Comparison of ENCODE assay signal across 10 mouse cellular contexts in genomic region chr14:32463211-32464040, GRCm38 (mm10). TPM values are rescaled to one million over a fixed set of nuclear protein-coding genes. Genes with fewer than 3 reads are reported as not detected.
DNase-seq lines count a peak whose midpoint lies in the region; ATAC-seq and TF ChIP-seq lines count a peak whose summit lies in the region.
"Had no signal": no experiment of that assay in that cellular context is flagged by ENCODE, and none has a peak within 500 bp of the region (broad histone marks: within the 10 kb centered on the region; RNA-seq: fewer than 3 reads in every experiment).

No protein-coding gene starts in this region.

- DNase-seq in stomach, postnatal 0 days (ENCODE audit: low spot score): no peak
- no peak for DNase-seq in forebrain, embryonic 11.5 days (ENCODE audit: low spot score)
- DNase-seq in left cerebral cortex, adult 2 months (ENCODE audit: extremely low spot score in 1 of 2, low spot score in 2 of 2): no peak
- DNase-seq in adrenal gland, postnatal 14 days: no peak
- DNase-seq in spleen, postnatal 36 days (ENCODE audit: low spot score in 2 of 2): no peak
- DNase-seq: kidney, adult 9 months had no signal

- peak overlapping the region; percentile 63; the same call in 1 of the 2 replicates for H3K4me2 ChIP-seq in stomach, embryonic 14.5 days (replicated peaks; ENCODE audit: low read depth, low read length)
- H3K4me2 ChIP-seq in stomach, postnatal 0 days (replicated peaks; ENCODE audit: low read depth): no peak overlapping the region
- peak overlapping the region; percentile 27 for H3K4me2 ChIP-seq in forebrain, embryonic 11.5 days (ENCODE audit: low read depth, low read length, severe bottlenecking)
- H3K4me2 ChIP-seq in limb, embryonic 13.5 days (replicated peaks): peak overlapping the region; percentile 74
- peak overlapping the region; percentile 69 for H3K4me2 ChIP-seq in stomach, embryonic 15.5 days

- TF ChIP-seq CTCF in stomach, postnatal 0 days (IDR thresholded peaks at IDR 0.05; ENCODE audit: low read depth): no peak
- TF ChIP-seq CTCF in left cerebral cortex, adult 2 months (IDR thresholded peaks at IDR 0.05): no peak; the same call in 1 of the 2 replicates

- ATAC-seq in stomach, embryonic 14.5 days (ENCODE audit: insufficient number of reproducible peaks, insufficient read depth, low FRiP score, low read depth): no peak
- no peak for ATAC-seq in stomach, postnatal 0 days (ENCODE audit: low FRiP score, low TSS enrichment)
- ATAC-seq in forebrain, embryonic 11.5 days (replicated peaks; ENCODE audit: low FRiP score): no peak
- no peak for ATAC-seq in limb, embryonic 13.5 days (ENCODE audit: low FRiP score, low read depth)
- no peak for ATAC-seq in stomach, embryonic 15.5 days (ENCODE audit: insufficient read depth, low FRiP score, low read depth)

- peak overlapping the region; percentile 35 for H3K4me3 ChIP-seq in stomach, embryonic 14.5 days (ENCODE audit: low read depth, low read length)
- H3K4me3 ChIP-seq in stomach, postnatal 0 days (ENCODE audit: low read depth, low read length): no peak overlapping the region
- H3K4me3 ChIP-seq in forebrain, embryonic 11.5 days (ENCODE audit: low read depth, low read length): no peak overlapping the region
- peak overlapping the region; percentile 44 for H3K4me3 ChIP-seq in limb, embryonic 13.5 days
- peak overlapping the region; percentile 34 for H3K4me3 ChIP-seq in stomach, embryonic 15.5 days (replicated peaks)
- H3K4me3 ChIP-seq in left cerebral cortex, adult 2 months: no peak overlapping the region

- no peak overlapping the region for H3K27ac ChIP-seq in stomach, embryonic 14.5 days (ENCODE audit: low read length)
- no peak overlapping the region for H3K27ac ChIP-seq in stomach, postnatal 0 days (replicated peaks)
- H3K27ac ChIP-seq in forebrain, embryonic 11.5 days (ENCODE audit: low read depth, low read length): no peak overlapping the region
- H3K27ac ChIP-seq in limb, embryonic 13.5 days: no peak overlapping the region
- no peak overlapping the region for H3K27ac ChIP-seq in stomach, embryonic 15.5 days
- no peak overlapping the region for H3K27ac ChIP-seq in left cerebral cortex, adult 2 months
- H3K27ac ChIP-seq: lung, embryonic 15.5 days had no signal

- H3K4me1 ChIP-seq in stomach, embryonic 14.5 days (ENCODE audit: control insufficient read depth, insufficient read depth, low read length): 0 out of 2 replicates have a peak, but pooled peaks cover 3% of the 10 kb centered on the region
- H3K4me1 ChIP-seq in stomach, postnatal 0 days (replicated peaks; ENCODE audit: control insufficient read depth, insufficient read depth): no peaks in the 10 kb centered on the region
- H3K4me1 ChIP-seq in forebrain, embryonic 11.5 days (replicated peaks; ENCODE audit: control insufficient read depth, insufficient read depth, low read length): peaks cover 12% of the 10 kb centered on the region
- peaks cover 29% of the 10 kb centered on the region for H3K4me1 ChIP-seq in limb, embryonic 13.5 days
- peaks cover 28% of the 10 kb centered on the region for H3K4me1 ChIP-seq in stomach, embryonic 15.5 days

- WGBS in stomach, embryonic 14.5 days: 4% methylated on average over 74 of the region's 74 CpGs
- WGBS in stomach, postnatal 0 days: 3% methylated on average over 74 of the region's 74 CpGs
- 3% methylated on average over 74 of the region's 74 CpGs for WGBS in forebrain, embryonic 11.5 days
- WGBS in limb, embryonic 13.5 days: 4% methylated on average over 74 of the region's 74 CpGs
- 3% methylated on average over 74 of the region's 74 CpGs for WGBS in stomach, embryonic 15.5 days

- H3K27me3 ChIP-seq in stomach, embryonic 14.5 days (ENCODE audit: control insufficient read depth, insufficient read depth, low read length): peaks cover 67% of the 10 kb centered on the region
- peaks cover 27% of the 10 kb centered on the region for H3K27me3 ChIP-seq in stomach, postnatal 0 days (ENCODE audit: control insufficient read depth, insufficient read depth, low read length)
- H3K27me3 ChIP-seq in forebrain, embryonic 11.5 days (ENCODE audit: control insufficient read depth, insufficient read depth, low read length): peaks cover 87% of the 10 kb centered on the region
- H3K27me3 ChIP-seq in limb, embryonic 13.5 days: peaks cover 97% of the 10 kb centered on the region
- peaks cover 86% of the 10 kb centered on the region for H3K27me3 ChIP-seq in stomach, embryonic 15.5 days (replicated peaks)

- no peak overlapping the region for H3K9ac ChIP-seq in stomach, embryonic 14.5 days (replicated peaks; ENCODE audit: low read depth, low read length)
- no peak overlapping the region for H3K9ac ChIP-seq in stomach, postnatal 0 days (ENCODE audit: low read length)
- no peak overlapping the region for H3K9ac ChIP-seq in forebrain, embryonic 11.5 days (ENCODE audit: low read length)
- H3K9ac ChIP-seq in limb, embryonic 13.5 days: no peak overlapping the region
- H3K9ac ChIP-seq in stomach, embryonic 15.5 days: no peak overlapping the region
- H3K9ac ChIP-seq: lung, embryonic 15.5 days had no signal

- intact Hi-C loops in left cerebral cortex, adult 2 months (cut with DNase I): no loop called here

- no peak for TF ChIP-seq EP300 in stomach, postnatal 0 days (optimal IDR thresholded peaks at IDR 0.05)

- H3K9me3 ChIP-seq in stomach, embryonic 14.5 days (ENCODE audit: control insufficient read depth, low read depth, low read length): no peaks in the 10 kb centered on the region
- no peaks in the 10 kb centered on the region for H3K9me3 ChIP-seq in stomach, postnatal 0 days (ENCODE audit: control insufficient read depth, low read length)
- no peaks in the 10 kb centered on the region for H3K9me3 ChIP-seq in forebrain, embryonic 11.5 days (ENCODE audit: control insufficient read depth, low read length)
- H3K9me3 ChIP-seq in limb, embryonic 13.5 days: no peaks in the 10 kb centered on the region
- no peaks in the 10 kb centered on the region for H3K9me3 ChIP-seq in stomach, embryonic 15.5 days
- H3K9me3 ChIP-seq: lung, embryonic 15.5 days had no signal

- no peaks in the 10 kb centered on the region for H3K36me3 ChIP-seq in stomach, embryonic 14.5 days (ENCODE audit: control insufficient read depth, insufficient read depth, low read length)
- no peaks in the 10 kb centered on the region for H3K36me3 ChIP-seq in stomach, postnatal 0 days (ENCODE audit: control insufficient read depth, insufficient read depth, low read length)
- no peaks in the 10 kb centered on the region for H3K36me3 ChIP-seq in forebrain, embryonic 11.5 days (ENCODE audit: control insufficient read depth, insufficient read depth, low read length)
- no peaks in the 10 kb centered on the region for H3K36me3 ChIP-seq in limb, embryonic 13.5 days
- no peaks in the 10 kb centered on the region for H3K36me3 ChIP-seq in stomach, embryonic 15.5 days
- H3K36me3 ChIP-seq: lung, embryonic 15.5 days had no signal

RNA-seq across cellular contexts. Expression of gene Slc18a3, which starts 1.2 kb away (rescaled TPM):
- polyA plus RNA-seq in stomach, embryonic 14.5 days (2014; fragmentation: Nextera tagmentation; extraction: Ambion mirVana): 4.9 and 5.5 TPM in 2 replicates
- polyA plus RNA-seq in stomach, postnatal 0 days (2015; fragmentation: Nextera tagmentation; extraction: Ambion mirVana): 3.8 and 3.9 TPM in 2 replicates
- 0.12 and 0.15 TPM in 2 replicates for polyA plus RNA-seq in forebrain, embryonic 11.5 days (2014; fragmentation: Nextera tagmentation; extraction: Ambion mirVana)
- 0.09 TPM in 1 of 2 replicates, not detected in the other for polyA plus RNA-seq in limb, embryonic 13.5 days (2015; fragmentation: Nextera tagmentation; extraction: Ambion mirVana)
- polyA plus RNA-seq in stomach, embryonic 15.5 days (2015; fragmentation: Nextera tagmentation; extraction: Ambion mirVana): 6.3 and 6.9 TPM in 2 replicates
- total RNA-seq in left cerebral cortex, adult 2 months (2021): 1 to 10 TPM in 1 of 2 experiments, under 1 TPM in 1; 0.77 to 1.1 TPM
- not detected in 2 replicates for total RNA-seq in adrenal gland, postnatal 14 days (2021)

RNA-seq across cellular contexts. Expression of gene Chat, which starts 2.4 kb away (rescaled TPM):
- polyA plus RNA-seq in stomach, embryonic 14.5 days (2014; fragmentation: Nextera tagmentation; extraction: Ambion mirVana): 0.66 and 0.90 TPM in 2 replicates
- polyA plus RNA-seq in stomach, postnatal 0 days (2015; fragmentation: Nextera tagmentation; extraction: Ambion mirVana): 0.17 and 0.30 TPM in 2 replicates
- polyA plus RNA-seq in forebrain, embryonic 11.5 days (2014; fragmentation: Nextera tagmentation; extraction: Ambion mirVana): not detected in 2 replicates
- not detected in 2 replicates for polyA plus RNA-seq in limb, embryonic 13.5 days (2015; fragmentation: Nextera tagmentation; extraction: Ambion mirVana)
- polyA plus RNA-seq in stomach, embryonic 15.5 days (2015; fragmentation: Nextera tagmentation; extraction: Ambion mirVana): 0.68 and 0.91 TPM in 2 replicates
- 1 to 10 TPM in 1 of 2 experiments, under 1 TPM in 1; 0.25 to 1.4 TPM for total RNA-seq in left cerebral cortex, adult 2 months (2021)
- total RNA-seq in adrenal gland, postnatal 14 days (2021): not detected in 2 replicates

RNA-seq across cellular contexts. Expression of gene Ercc6, which starts 49.9 kb away (rescaled TPM):
- 18.6 and 20.1 TPM in 2 replicates for polyA plus RNA-seq in stomach, embryonic 14.5 days (2014; fragmentation: Nextera tagmentation; extraction: Ambion mirVana)
- polyA plus RNA-seq in stomach, postnatal 0 days (2015; fragmentation: Nextera tagmentation; extraction: Ambion mirVana): 8.4 and 9.0 TPM in 2 replicates
- 20.1 and 29.4 TPM in 2 replicates for polyA plus RNA-seq in forebrain, embryonic 11.5 days (2014; fragmentation: Nextera tagmentation; extraction: Ambion mirVana)
- polyA plus RNA-seq in limb, embryonic 13.5 days (2015; fragmentation: Nextera tagmentation; extraction: Ambion mirVana): 24.0 and 24.9 TPM in 2 replicates
- 14.3 and 16.8 TPM in 2 replicates for polyA plus RNA-seq in stomach, embryonic 15.5 days (2015; fragmentation: Nextera tagmentation; extraction: Ambion mirVana)
- total RNA-seq in left cerebral cortex, adult 2 months (2021): 10 to 100 TPM; 21.5 to 23.3 TPM
- total RNA-seq in adrenal gland, postnatal 14 days (2021): 12.0 and 13.4 TPM in 2 replicates

Comparison
In these comparisons a context has a peak if more than half of its experiments do, and no peak if none do; other contexts are left out.
1. H3K4me3 ChIP-seq: peak in stomach, embryonic 14.5 days (single experiment), limb, embryonic 13.5 days (single experiment) and stomach, embryonic 15.5 days (single experiment); none in stomach, postnatal 0 days (single experiment), forebrain, embryonic 11.5 days (single experiment) and left cerebral cortex, adult 2 months (single experiment).